Comparison of ENCODE assay signal across 8 mouse cellular contexts in the genomic region with DNA sequence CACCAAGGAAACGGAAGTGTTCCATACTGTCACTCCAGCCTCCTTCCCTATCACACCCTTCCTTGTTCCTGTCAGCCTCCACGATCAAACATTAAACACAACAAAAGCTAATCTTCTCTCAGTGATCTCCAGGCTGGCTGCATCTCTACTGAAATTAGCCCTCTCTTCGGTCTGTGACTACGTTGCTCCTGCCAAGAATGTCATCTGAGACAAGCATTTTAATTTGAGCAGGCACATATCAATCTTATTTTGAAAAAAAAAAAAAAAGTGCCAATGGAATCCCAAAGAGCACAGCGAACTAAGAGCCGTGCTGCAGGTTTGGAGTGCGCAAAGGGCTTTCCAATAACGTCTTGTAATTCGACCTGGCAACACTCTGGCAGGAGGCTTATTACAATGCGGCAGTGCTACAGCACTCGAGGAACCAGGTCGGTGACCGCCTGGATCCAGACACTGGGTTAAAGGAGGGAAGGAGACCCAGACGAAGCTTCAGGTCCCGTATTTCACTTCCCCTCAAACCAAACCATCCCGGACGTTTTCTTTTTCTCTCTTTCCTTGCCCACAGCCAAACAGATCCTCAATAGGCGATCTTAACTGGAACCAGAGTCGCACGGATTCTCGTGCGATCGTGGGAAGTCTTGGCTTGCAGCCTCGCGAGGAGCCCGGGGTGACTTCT. TPM values are rescaled to one million over a fixed set of nuclear protein-coding genes. Genes with fewer than 3 reads are reported as not detected.
DNase-seq lines count a peak whose midpoint lies in the region; ATAC-seq and TF ChIP-seq lines count a peak whose summit lies in the region.

No protein-coding gene starts in this region.

- WGBS in forebrain, embryonic 11.5 days = 8% methylated on average over 26 of the region's 26 CpGs

- H3K4me2 ChIP-seq in forebrain, embryonic 11.5 days (ENCODE audit: low read depth, low read length, severe bottlenecking) = peak overlapping the region; percentile 97

- TF ChIP-seq CTCF in E14TG2a.4 (conservative IDR thresholded peaks at IDR 0.05; ENCODE audit: low read length) = no peak

- peak overlapping the region; percentile 97 for H3K9ac ChIP-seq in forebrain, embryonic 11.5 days (ENCODE audit: low read length)

- DNase-seq in embryo, embryonic 10 days (ENCODE audit: low spot score) = peak; percentile 73
- DNase-seq in embryo, embryonic 9.5 days (ENCODE audit: extremely low spot score) = no peak
- DNase-seq in forebrain, embryonic 11.5 days (ENCODE audit: low spot score) = no peak
- peak; percentile 68 for DNase-seq in kidney, adult 9 months
- peak; percentile 34 for DNase-seq in lung, postnatal 14 days
- DNase-seq in telencephalon, adult 2 months (ENCODE audit: low read depth, low spot score) = peak; percentile 32
- DNase-seq in right cerebral cortex, postnatal 36 days (ENCODE audit: low spot score in 2 of 2) = no peak

- no peaks in the 10 kb centered on the region for H3K27me3 ChIP-seq in E14TG2a.4 (ENCODE audit: insufficient read depth, low read length)
- H3K27me3 ChIP-seq in forebrain, embryonic 11.5 days (ENCODE audit: control insufficient read depth, insufficient read depth, low read length) = no peaks in the 10 kb centered on the region

- peaks cover 43% of the 10 kb centered on the region for H3K4me1 ChIP-seq in E14TG2a.4 (replicated peaks; ENCODE audit: low read depth, low read length)
- H3K4me1 ChIP-seq in forebrain, embryonic 11.5 days (replicated peaks; ENCODE audit: control insufficient read depth, insufficient read depth, low read length) = 0 out of 2 replicates have a peak, but pooled peaks cover 2% of the 10 kb centered on the region

- H3K9me3 ChIP-seq in E14TG2a.4 (ENCODE audit: low read length) = peaks cover 50% of the 10 kb centered on the region
- peaks cover 11% of the 10 kb centered on the region; the same call in 1 of the 2 replicates for H3K9me3 ChIP-seq in forebrain, embryonic 11.5 days (ENCODE audit: control insufficient read depth, low read length)

- H3K4me3 ChIP-seq in E14TG2a.4 (replicated peaks; ENCODE audit: low read length) = peak overlapping the region; percentile 85
- H3K4me3 ChIP-seq in forebrain, embryonic 11.5 days (ENCODE audit: low read depth, low read length) = peak overlapping the region; percentile 85

- peaks cover 33% of the 10 kb centered on the region for H3K36me3 ChIP-seq in E14TG2a.4 (ENCODE audit: insufficient read depth, low read length)
- H3K36me3 ChIP-seq in forebrain, embryonic 11.5 days (ENCODE audit: control insufficient read depth, insufficient read depth, low read length) = peaks cover 2% of the 10 kb centered on the region; the same call in 1 of the 2 replicates

- no peak overlapping the region for H3K27ac ChIP-seq in forebrain, embryonic 11.5 days (ENCODE audit: low read depth, low read length)

- ATAC-seq in forebrain, embryonic 11.5 days (replicated peaks; ENCODE audit: low FRiP score) = peak; percentile 40; the same call in 1 of the 2 replicates

RNA-seq across cellular contexts. Expression of a gene that starts 1.0 kb away (rescaled TPM):
- polyA plus RNA-seq in forebrain, embryonic 11.5 days (2014; fragmentation: Nextera tagmentation; extraction: Ambion mirVana) = 110 and 111 TPM in 2 replicates

Comparison
In these comparisons a context has a peak if more than half of its experiments do, and no peak if none do; other contexts are left out.
1. DNase-seq: peak in embryo, embryonic 10 days (single experiment), kidney, adult 9 months (single experiment), lung, postnatal 14 days (single experiment) and telencephalon, adult 2 months (single experiment); none in embryo, embryonic 9.5 days (single experiment), forebrain, embryonic 11.5 days (single experiment) and right cerebral cortex, postnatal 36 days (0 of 2).